Mouse (Mus musculus) liver, embryonic 15.5 days (tissue): ENCODE results near the gene Itih4. TPM values are rescaled to one million over a fixed set of nuclear protein-coding genes. Genes with fewer than 3 reads are reported as not detected.

Experiments
- ATAC-seq: fragments of 200-750 bp; cut with Nextera tagmentation; 2 replicates; pipeline ENCODE4 v1.8.0; 2017; ENCODE audit warnings: moderate number of reproducible peaks, mild to moderate bottlenecking, moderate library complexity; ENCODE audit not compliant: insufficient read depth
- H3K27ac ChIP-seq: fragments of 300-500 bp; sonication (generic); replicated peaks from 2 replicates; pipeline ENCODE4 v1.5.1; 2015; ENCODE audit warnings: mild to moderate bottlenecking, inconsistent platforms
- H3K27me3 ChIP-seq: fragments of 300-500 bp; sonication (generic); 2 replicates; pipeline ENCODE4 v1.6.1; 2015; ENCODE audit warnings: mild to moderate bottlenecking, inconsistent platforms
- H3K36me3 ChIP-seq: fragments of 300-500 bp; sonication (generic); replicated peaks from 2 replicates; pipeline ENCODE4 v1.6.1; 2015; ENCODE audit warnings: moderate library complexity, mild to moderate bottlenecking, inconsistent platforms
- H3K4me1 ChIP-seq: fragments of 300-500 bp; sonication (generic); replicated peaks from 2 replicates; pipeline ENCODE4 v1.6.1; 2015; ENCODE audit warnings: inconsistent platforms
- H3K4me2 ChIP-seq: fragments of 300-500 bp; sonication (generic); 2 replicates; pipeline ENCODE4 v1.6.1; 2015; ENCODE audit warnings: moderate library complexity, mild to moderate bottlenecking, inconsistent platforms
- H3K4me3 ChIP-seq: fragments of 300-500 bp; sonication (generic); replicated peaks from 2 replicates; pipeline ENCODE4 v1.5.1; 2015; ENCODE audit warnings: mild to moderate bottlenecking, inconsistent platforms
- H3K9ac ChIP-seq: fragments of 300-500 bp; sonication (generic); 2 replicates; pipeline ENCODE4 v1.6.1; 2015; ENCODE audit warnings: moderate library complexity, mild to moderate bottlenecking, inconsistent platforms
- H3K9me3 ChIP-seq: fragments of 300-500 bp; sonication (generic); replicated peaks from 2 replicates; pipeline ENCODE4 v1.6.1; 2016; ENCODE audit warnings: inconsistent platforms
- WGBS: fragments of 180-500 bp; shearing (Covaris S2); methylation state at CpG from one replicate; pipeline ENCODE4 v1.1.7; 2015; ENCODE audit warnings: mixed read lengths; ENCODE audit not compliant: insufficient replicate concordance; 5-methylcytosine and 5-hydroxymethylcytosine counted together
- polyA plus RNA-seq: library from polyadenylated mRNA; unstranded; fragments of >200 nt; fragmentation: Nextera tagmentation; extraction: Ambion mirVana; gene quantifications from 2 replicates; pipeline ENCODE4 v1.2.1, GENCODE M21; 2015

The Itih4 gene
- polyA plus RNA-seq, 1 experiment from 2014 or later: 205 TPM

DNA sequence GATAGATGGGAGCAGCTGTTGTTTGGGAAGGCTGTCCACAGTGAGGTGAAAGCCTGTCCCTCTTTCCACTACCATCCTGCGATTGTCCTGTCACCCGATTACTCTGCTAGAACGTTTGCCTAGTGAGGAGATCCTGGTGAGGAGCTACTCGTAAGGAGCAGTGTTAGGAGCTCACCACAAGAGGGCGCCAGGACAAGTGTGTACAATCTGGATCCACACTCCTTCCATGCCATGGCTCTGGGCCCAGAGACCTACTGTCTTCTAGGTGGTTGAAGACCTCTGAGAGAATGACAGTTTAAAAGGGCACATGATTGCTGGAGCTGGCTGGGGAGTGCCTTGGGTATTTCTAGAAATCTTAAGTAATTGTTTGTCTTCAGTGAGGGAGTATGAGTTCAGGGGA, 19.2 kb upstream of the Itih4 start:
- Histone ChIP-seq H3K9me3 (no peaks in the 10 kb centered on the region), H3K4me2 (no peak overlapping the region), H3K36me3 (0 out of 2 replicates have a peak, but pooled peaks cover 6% of the 10 kb centered on the region), H3K27me3 (no peaks in the 10 kb centered on the region), H3K27ac (no peak overlapping the region), H3K4me3 (no peak overlapping the region), H3K4me1 (peaks cover 34% of the 10 kb centered on the region), H3K9ac (no peak overlapping the region)
- ATAC-seq: no peak
- 16% methylated on average over 5 of the region's 5 CpGs for WGBS

- no peak for ATAC-seq
- no peaks in the 10 kb centered on the region for H3K27me3 ChIP-seq
Observed at GRCm38 (mm10) chr14:30868826-30869225, 17.4 kb upstream of the Itih4 start.

DNA sequence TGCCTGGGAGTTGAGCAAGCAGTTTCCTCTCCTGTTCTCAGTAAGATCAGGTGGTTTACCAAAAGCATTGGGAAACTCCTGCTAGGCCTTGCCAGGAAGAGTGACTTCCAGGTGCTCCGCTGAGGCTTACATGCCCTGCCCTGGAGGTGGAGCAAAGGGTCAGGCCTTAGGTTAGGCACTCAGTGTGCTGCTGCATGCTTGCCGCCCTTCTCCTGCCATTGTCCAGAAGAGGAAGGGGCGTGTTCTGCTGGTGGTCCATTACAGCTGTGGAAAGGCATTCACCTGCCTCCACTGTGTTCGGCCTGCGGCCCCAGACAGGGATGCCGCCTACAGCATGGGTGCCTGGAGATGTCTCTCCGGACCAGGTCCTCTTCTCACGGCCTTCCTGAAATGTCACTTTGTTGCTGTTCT, 16.9 kb upstream of the Itih4 start:
- Histone ChIP-seq H3K9me3 (no peaks in the 10 kb centered on the region), H3K27ac (peak overlapping the region; percentile 67), H3K27me3 (no peaks in the 10 kb centered on the region), H3K4me2 (no peak overlapping the region), H3K9ac (no peak overlapping the region), H3K36me3 (peaks cover 19% of the 10 kb centered on the region), H3K4me1 (peaks cover 49% of the 10 kb centered on the region), H3K4me3 (no peak overlapping the region)
- 69% methylated on average over 8 of the region's 8 CpGs for WGBS
- ATAC-seq: peak; percentile 40

More at GRCm38 (mm10) chr14:30868826-30869225, 17.4 kb upstream of the Itih4 start:
- WGBS: 58% methylated on average over 10 of the region's 10 CpGs
- Histone ChIP-seq H3K27ac (peak overlapping the region; percentile 67), H3K9me3 (no peaks in the 10 kb centered on the region), H3K4me3 (no peak overlapping the region), H3K4me1 (peaks cover 43% of the 10 kb centered on the region), H3K4me2 (no peak overlapping the region), H3K36me3 (peaks cover 18% of the 10 kb centered on the region), H3K9ac (no peak overlapping the region)

DNA sequence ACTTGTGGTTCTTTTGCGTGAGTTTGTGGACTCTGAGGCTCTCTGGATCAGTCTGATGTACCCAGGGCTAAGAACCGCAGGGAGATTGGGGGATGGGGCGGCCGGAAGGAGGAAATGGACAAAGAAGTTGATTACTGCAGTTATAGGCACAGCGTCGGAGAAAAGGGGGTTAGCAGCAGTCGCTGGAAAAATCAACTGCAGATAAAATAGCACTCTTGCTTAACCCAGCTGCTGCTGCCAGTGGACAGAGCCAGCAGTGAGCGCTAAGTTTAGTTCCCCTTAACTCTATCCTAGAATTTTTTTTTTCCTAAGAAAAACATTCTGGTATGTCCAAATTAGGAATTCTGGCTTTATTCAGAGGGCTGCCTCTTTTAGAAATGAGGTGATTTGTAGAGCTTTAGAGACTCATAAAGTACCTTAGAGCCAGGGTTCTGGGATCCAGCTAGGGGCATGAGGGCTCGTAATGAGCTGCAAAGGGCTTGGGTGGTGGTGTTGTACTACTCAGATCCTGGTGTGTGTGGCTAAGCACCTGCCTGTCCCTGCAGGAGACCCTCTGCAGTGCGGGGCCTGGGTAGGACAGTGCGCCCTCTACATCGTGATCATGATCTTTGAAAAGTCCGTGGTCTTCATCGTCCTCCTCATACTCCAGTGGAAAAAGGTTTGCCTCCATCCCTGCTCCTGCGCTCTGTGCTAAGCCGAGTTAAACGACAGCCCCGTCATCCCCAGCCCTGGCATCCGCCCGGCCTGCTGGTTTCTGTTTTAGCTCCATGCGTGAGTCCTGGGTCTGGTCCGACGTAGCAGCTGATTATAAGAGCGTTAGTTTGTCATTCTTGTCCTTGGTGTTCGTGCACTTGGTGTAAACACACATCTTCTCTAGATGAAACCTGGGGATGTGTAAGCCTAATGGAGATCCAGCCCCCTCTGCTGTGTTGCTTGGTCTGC, 15.8 kb upstream of the Itih4 start:
- no peaks in the 10 kb centered on the region for H3K27me3 ChIP-seq
- no peak overlapping the region; the same call in 1 of the 2 replicates for H3K4me2 ChIP-seq
- H3K27ac ChIP-seq: peak overlapping the region; percentile 67
- WGBS: 59% methylated on average over 25 of the region's 25 CpGs
- no peak overlapping the region for H3K4me3 ChIP-seq
- H3K9ac ChIP-seq: no peak overlapping the region
- H3K9me3 ChIP-seq: no peaks in the 10 kb centered on the region
- H3K36me3 ChIP-seq: peaks cover 19% of the 10 kb centered on the region
- no peak for ATAC-seq
- peaks cover 58% of the 10 kb centered on the region for H3K4me1 ChIP-seq

- Histone ChIP-seq H3K27me3 (no peaks in the 10 kb centered on the region), H3K4me1 (peaks cover 51% of the 10 kb centered on the region), H3K36me3 (peaks cover 13% of the 10 kb centered on the region), H3K4me2 (no peak overlapping the region), H3K9ac (no peak overlapping the region), H3K4me3 (no peak overlapping the region), H3K27ac (peak overlapping the region; percentile 25), H3K9me3 (no peaks in the 10 kb centered on the region)
- WGBS: 68% methylated on average over 18 of the region's 18 CpGs
- no peak for ATAC-seq
Observed at GRCm38 (mm10) chr14:30874095-30874700, 12.1 kb upstream of the Itih4 start.

DNA sequence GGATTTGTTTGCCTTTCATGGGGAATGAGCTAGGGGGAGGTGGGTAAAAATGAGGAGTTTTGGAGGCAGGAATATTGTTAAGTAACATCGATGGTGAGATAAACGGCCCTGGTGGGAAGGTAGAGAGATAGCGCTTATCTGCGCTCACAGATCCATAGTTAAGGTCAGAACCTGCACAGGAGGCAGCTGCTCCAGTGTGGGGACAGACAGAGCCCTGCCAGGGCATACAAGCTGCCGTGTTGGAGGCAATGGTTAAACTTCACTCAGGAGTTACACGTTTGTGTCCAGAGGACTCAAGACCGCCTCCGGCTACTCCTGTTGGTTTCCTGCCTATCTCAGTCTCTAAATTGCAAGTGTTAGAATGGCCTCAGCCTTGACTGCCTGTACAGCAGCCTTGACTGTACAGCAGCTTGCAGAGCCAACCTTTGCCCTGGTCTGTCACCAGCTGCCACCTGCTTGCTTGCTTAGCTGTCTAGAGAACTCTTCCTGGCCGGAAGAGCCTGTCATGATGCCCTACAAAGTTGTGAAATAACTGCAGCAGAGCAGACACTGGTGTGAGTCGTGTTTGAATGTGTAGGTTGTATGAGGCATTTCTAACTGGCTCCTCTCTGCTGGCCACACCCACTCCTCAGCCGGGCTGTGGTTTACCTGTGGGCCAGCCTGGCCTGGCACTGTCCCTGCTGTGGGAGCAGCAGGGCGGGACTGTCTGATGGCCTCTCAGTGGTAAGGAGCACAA, 11.0 kb upstream of the Itih4 start:
- ATAC-seq: peak; percentile 71
- 38% methylated on average over 12 of the region's 12 CpGs for whole genome bisulfite sequencing
- Histone ChIP-seq H3K4me3 (no peak overlapping the region), H3K4me2 (0 out of 2 replicates have a peak overlapping the region, but pooled peaks have one; percentile 1), H3K9ac (no peak overlapping the region), H3K36me3 (peaks cover 13% of the 10 kb centered on the region), H3K27me3 (no peaks in the 10 kb centered on the region), H3K4me1 (peaks cover 48% of the 10 kb centered on the region), H3K27ac (peak overlapping the region; percentile 81), H3K9me3 (no peaks in the 10 kb centered on the region)

DNA sequence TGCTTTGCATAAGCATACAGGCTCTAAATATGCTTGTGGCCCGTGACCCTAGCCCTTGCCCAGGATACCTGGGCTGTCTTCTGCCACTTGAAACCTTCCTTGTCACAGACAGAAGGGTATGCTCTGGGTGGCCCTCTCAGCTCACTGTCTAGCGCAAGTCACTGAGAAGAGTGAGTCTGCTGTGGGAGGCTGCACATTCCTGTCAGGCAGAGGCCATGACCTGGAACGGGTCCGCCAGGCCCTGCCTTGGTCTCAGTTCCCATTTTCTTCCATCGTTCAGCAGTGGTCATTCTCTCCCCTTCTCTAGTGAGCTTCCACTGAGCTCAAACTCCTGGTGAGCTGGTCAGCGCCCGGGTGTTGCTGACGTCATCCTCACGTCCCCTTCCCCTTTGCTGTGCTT, 10.3 kb upstream of the Itih4 start:
- ATAC-seq: peak; percentile 20; the same call in 1 of the 2 replicates
- Histone ChIP-seq H3K36me3 (peaks cover 13% of the 10 kb centered on the region), H3K4me2 (0 out of 2 replicates have a peak overlapping the region, but pooled peaks have one; percentile 1), H3K27me3 (no peaks in the 10 kb centered on the region), H3K4me1 (peaks cover 44% of the 10 kb centered on the region), H3K9ac (no peak overlapping the region), H3K27ac (peak overlapping the region; percentile 81), H3K4me3 (no peak overlapping the region), H3K9me3 (no peaks in the 10 kb centered on the region)
- WGBS: 65% methylated on average over 9 of the region's 9 CpGs

- no peak overlapping the region for H3K9ac ChIP-seq
- no peaks in the 10 kb centered on the region for H3K27me3 ChIP-seq
- peaks cover 13% of the 10 kb centered on the region for H3K36me3 ChIP-seq
- no peaks in the 10 kb centered on the region for H3K9me3 ChIP-seq
- WGBS: 78% methylated on average over 10 of the region's 10 CpGs
- no peak overlapping the region for H3K4me3 ChIP-seq
- no peak overlapping the region for H3K4me2 ChIP-seq
- no peak for ATAC-seq
- peaks cover 44% of the 10 kb centered on the region for H3K4me1 ChIP-seq
- peak overlapping the region; percentile 81 for H3K27ac ChIP-seq
Observed at GRCm38 (mm10) chr14:30876451-30876850, 9.8 kb upstream of the Itih4 start.

GRCm38 (mm10) chr14:30877827-30878226, 8.4 kb upstream of the Itih4 start:
- 71% methylated on average over 3 of the region's 3 CpGs for WGBS
- Histone ChIP-seq H3K9me3 (no peaks in the 10 kb centered on the region), H3K4me2 (no peak overlapping the region), H3K4me3 (no peak overlapping the region), H3K36me3 (peaks cover 9% of the 10 kb centered on the region), H3K4me1 (peaks cover 44% of the 10 kb centered on the region), H3K27me3 (no peaks in the 10 kb centered on the region), H3K9ac (no peak overlapping the region), H3K27ac (no peak overlapping the region)
- no peak for ATAC-seq

- H3K27me3 ChIP-seq: no peaks in the 10 kb centered on the region
- peaks cover 33% of the 10 kb centered on the region for H3K4me1 ChIP-seq
- no peak within 1 kb of the TSS for H3K4me2 ChIP-seq
- 71% methylated on average over 11 of the region's 11 CpGs for WGBS
- no peaks in the 10 kb centered on the region for H3K36me3 ChIP-seq
- H3K9me3 ChIP-seq: no peaks in the 10 kb centered on the region
- H3K9ac ChIP-seq: no peak within 1 kb of the TSS
- no peak within 1 kb of the TSS for H3K4me3 ChIP-seq
- no peak within 1 kb of the TSS for H3K27ac ChIP-seq
- no peak for ATAC-seq
Observed at GRCm38 (mm10) chr14:30878958-30879571, 7.2 kb upstream of the Itih4 start, which contains the start of gene Mustn1. TSS of gene Mustn1 (plus strand) at chr14:30879200.
